Mouse (Mus musculus): ENCODE measurements at regions not wholly inside any gene's neighbourhood (a gene's known extent, or its start where the extent isn't known, plus 50 kb on each side); places are given as distances from the start of the nearest gene placed in this dataset.
A peak's percentile ranks its signal among the peaks of the same experiment; 100 is the strongest.

- 59% methylated on average over 4 of the region's 4 CpGs for WGBS (ENCODE audit: insufficient replicate concordance)
- peaks cover 19% of the 10 kb centered on the region for H3K4me1 ChIP-seq
- ATAC-seq: no peak
- no peak overlapping the region for H3K4me2 ChIP-seq
- no peak overlapping the region for H3K9ac ChIP-seq
- H3K27me3 ChIP-seq (replicated peaks): peaks cover 10% of the 10 kb centered on the region; the same call in 1 of the 2 replicates
- H3K36me3 ChIP-seq: no peaks in the 10 kb centered on the region
- no peaks in the 10 kb centered on the region for H3K9me3 ChIP-seq (replicated peaks)
- H3K27ac ChIP-seq: no peak overlapping the region
- H3K4me3 ChIP-seq: no peak overlapping the region
These were observed 71.3 kb downstream of the Cdc7 start for GRCm38 (mm10) chr5:107035376-107035775.

- no peak overlapping the region for H3K27ac ChIP-seq
- H3K4me2 ChIP-seq: no peak overlapping the region
- no peaks in the 10 kb centered on the region for H3K9me3 ChIP-seq (replicated peaks)
- peaks cover 19% of the 10 kb centered on the region for H3K4me1 ChIP-seq
- 61% methylated on average over 6 of the region's 6 CpGs for WGBS (ENCODE audit: insufficient replicate concordance)
- peaks cover 6% of the 10 kb centered on the region; the same call in 1 of the 2 replicates for H3K27me3 ChIP-seq (replicated peaks)
- H3K4me3 ChIP-seq: no peak overlapping the region
- no peak for ATAC-seq
- H3K9ac ChIP-seq: no peak overlapping the region
- no peaks in the 10 kb centered on the region for H3K36me3 ChIP-seq
These were observed 71.7 kb downstream of the Cdc7 start for GRCm38 (mm10) chr5:107035782-107036181.

- Histone ChIP-seq H3K4me3 (no peak overlapping the region), H3K27me3 (replicated peaks) (no peaks in the 10 kb centered on the region), H3K4me1 (peaks cover 19% of the 10 kb centered on the region), H3K27ac (no peak overlapping the region), H3K9me3 (replicated peaks) (no peaks in the 10 kb centered on the region), H3K36me3 (no peaks in the 10 kb centered on the region), H3K4me2 (no peak overlapping the region), H3K9ac (no peak overlapping the region)
- whole genome bisulfite sequencing (ENCODE audit: insufficient replicate concordance): 60% methylated on average over 6 of the region's 6 CpGs
- ATAC-seq: no peak
These were observed 72.4 kb downstream of the Cdc7 start for GRCm38 (mm10) chr5:107036475-107036874.

GRCm38 (mm10) chr5:107037087-107037486, 73.0 kb downstream of the Cdc7 start:
- Histone ChIP-seq H3K4me1 (peaks cover 19% of the 10 kb centered on the region), H3K4me3 (no peak overlapping the region), H3K27me3 (replicated peaks) (no peaks in the 10 kb centered on the region), H3K9ac (no peak overlapping the region), H3K9me3 (replicated peaks) (no peaks in the 10 kb centered on the region), H3K4me2 (no peak overlapping the region), H3K27ac (no peak overlapping the region), H3K36me3 (no peaks in the 10 kb centered on the region)
- no peak for ATAC-seq
- 81% methylated on average over 6 of the region's 6 CpGs for WGBS (ENCODE audit: insufficient replicate concordance)

GRCm38 (mm10) chr5:107039340-107039739, 75.2 kb downstream of the Cdc7 start:
- H3K36me3 ChIP-seq: no peaks in the 10 kb centered on the region
- H3K27ac ChIP-seq: no peak overlapping the region
- no peak overlapping the region for H3K4me2 ChIP-seq
- no peaks in the 10 kb centered on the region for H3K27me3 ChIP-seq (replicated peaks)
- H3K9me3 ChIP-seq (replicated peaks): no peaks in the 10 kb centered on the region
- no peak overlapping the region for H3K9ac ChIP-seq
- WGBS (ENCODE audit: insufficient replicate concordance): 65% methylated on average over 8 of the region's 8 CpGs
- peaks cover 17% of the 10 kb centered on the region for H3K4me1 ChIP-seq
- ATAC-seq: peak; percentile 72
- H3K4me3 ChIP-seq: no peak overlapping the region

- Histone ChIP-seq H3K4me1 (peaks cover 16% of the 10 kb centered on the region), H3K9ac (no peak overlapping the region), H3K27ac (0 out of 2 replicates have a peak overlapping the region, but pooled peaks have one; percentile 20), H3K9me3 (replicated peaks) (no peaks in the 10 kb centered on the region), H3K4me2 (no peak overlapping the region), H3K4me3 (no peak overlapping the region), H3K27me3 (replicated peaks) (no peaks in the 10 kb centered on the region), H3K36me3 (no peaks in the 10 kb centered on the region)
- WGBS (ENCODE audit: insufficient replicate concordance): 76% methylated on average over 6 of the region's 6 CpGs
- ATAC-seq: no peak
These were observed 75.8 kb downstream of the Cdc7 start for GRCm38 (mm10) chr5:107039956-107040355.

GRCm38 (mm10) chr5:107040489-107040888, 76.4 kb downstream of the Cdc7 start:
- Histone ChIP-seq H3K36me3 (no peaks in the 10 kb centered on the region), H3K27ac (no peak overlapping the region), H3K4me3 (no peak overlapping the region), H3K9me3 (replicated peaks) (no peaks in the 10 kb centered on the region), H3K4me2 (no peak overlapping the region), H3K27me3 (replicated peaks) (no peaks in the 10 kb centered on the region), H3K4me1 (peaks cover 21% of the 10 kb centered on the region), H3K9ac (no peak overlapping the region)
- ATAC-seq: no peak
- 79% methylated on average over 10 of the region's 10 CpGs for WGBS (ENCODE audit: insufficient replicate concordance)

GRCm38 (mm10) chr5:107045163-107045562, 81.0 kb downstream of the Cdc7 start:
- Histone ChIP-seq H3K27ac (no peak overlapping the region), H3K9ac (no peak overlapping the region), H3K4me3 (no peak overlapping the region), H3K4me2 (peak overlapping the region; percentile 10; the same call in 1 of the 2 replicates), H3K4me1 (peaks cover 7% of the 10 kb centered on the region; the same call in 1 of the 2 replicates), H3K9me3 (replicated peaks) (no peaks in the 10 kb centered on the region), H3K27me3 (replicated peaks) (0 out of 2 replicates have a peak, but pooled peaks cover 3% of the 10 kb centered on the region), H3K36me3 (no peaks in the 10 kb centered on the region)
- no peak for ATAC-seq
- 23% methylated on average over 10 of the region's 10 CpGs for WGBS (ENCODE audit: insufficient replicate concordance)

- Histone ChIP-seq H3K9me3 (replicated peaks) (no peaks in the 10 kb centered on the region), H3K36me3 (no peaks in the 10 kb centered on the region), H3K4me3 (no peak overlapping the region), H3K4me1 (peaks cover 7% of the 10 kb centered on the region; the same call in 1 of the 2 replicates), H3K4me2 (no peak overlapping the region), H3K27ac (no peak overlapping the region; the same call in 1 of the 2 replicates), H3K27me3 (replicated peaks) (0 out of 2 replicates have a peak, but pooled peaks cover 3% of the 10 kb centered on the region), H3K9ac (no peak overlapping the region)
- 29% methylated on average over 4 of the region's 4 CpGs for WGBS (ENCODE audit: insufficient replicate concordance)
- ATAC-seq: no peak
These were observed 82.4 kb downstream of the Cdc7 start for GRCm38 (mm10) chr5:107046501-107046931.

- Histone ChIP-seq H3K27ac (no peak overlapping the region), H3K36me3 (no peaks in the 10 kb centered on the region), H3K9ac (no peak overlapping the region), H3K27me3 (replicated peaks) (peaks cover 8% of the 10 kb centered on the region; the same call in 1 of the 2 replicates), H3K4me3 (no peak overlapping the region), H3K9me3 (replicated peaks) (no peaks in the 10 kb centered on the region), H3K4me2 (no peak overlapping the region), H3K4me1 (peaks cover 7% of the 10 kb centered on the region; the same call in 1 of the 2 replicates)
- ATAC-seq: no peak
- WGBS (ENCODE audit: insufficient replicate concordance): 44% methylated on average over 5 of the region's 5 CpGs
These were observed 84.5 kb downstream of the Cdc7 start for GRCm38 (mm10) chr5:107048607-107049006.

- peaks cover 8% of the 10 kb centered on the region; the same call in 1 of the 2 replicates for H3K27me3 ChIP-seq (replicated peaks)
- H3K4me1 ChIP-seq: peaks cover 10% of the 10 kb centered on the region; the same call in 1 of the 2 replicates
- no peak overlapping the region for H3K9ac ChIP-seq
- H3K4me3 ChIP-seq: no peak overlapping the region
- no peak for ATAC-seq
- H3K9me3 ChIP-seq (replicated peaks): no peaks in the 10 kb centered on the region
- H3K27ac ChIP-seq: no peak overlapping the region
- no peak overlapping the region for H3K4me2 ChIP-seq
- H3K36me3 ChIP-seq: no peaks in the 10 kb centered on the region
- 62% methylated on average over 3 of the region's 3 CpGs for WGBS (ENCODE audit: insufficient replicate concordance)
These were observed 86.0 kb downstream of the Cdc7 start for GRCm38 (mm10) chr5:107050076-107050475.

GRCm38 (mm10) chr5:107051868-107052267, 87.7 kb downstream of the Cdc7 start:
- 0 out of 2 replicates have a peak, but pooled peaks cover 11% of the 10 kb centered on the region for H3K4me1 ChIP-seq
- no peak overlapping the region for H3K4me2 ChIP-seq
- no peak overlapping the region for H3K4me3 ChIP-seq
- H3K27me3 ChIP-seq (replicated peaks): peaks cover 5% of the 10 kb centered on the region; the same call in 1 of the 2 replicates
- H3K9me3 ChIP-seq (replicated peaks): no peaks in the 10 kb centered on the region
- no peak overlapping the region for H3K27ac ChIP-seq
- no peak overlapping the region for H3K9ac ChIP-seq
- 71% methylated on average over 10 of the region's 10 CpGs for WGBS (ENCODE audit: insufficient replicate concordance)
- H3K36me3 ChIP-seq: no peaks in the 10 kb centered on the region
- ATAC-seq: no peak
